8 mouse cellular contexts compared by ENCODE assay signal in the genomic region with DNA sequence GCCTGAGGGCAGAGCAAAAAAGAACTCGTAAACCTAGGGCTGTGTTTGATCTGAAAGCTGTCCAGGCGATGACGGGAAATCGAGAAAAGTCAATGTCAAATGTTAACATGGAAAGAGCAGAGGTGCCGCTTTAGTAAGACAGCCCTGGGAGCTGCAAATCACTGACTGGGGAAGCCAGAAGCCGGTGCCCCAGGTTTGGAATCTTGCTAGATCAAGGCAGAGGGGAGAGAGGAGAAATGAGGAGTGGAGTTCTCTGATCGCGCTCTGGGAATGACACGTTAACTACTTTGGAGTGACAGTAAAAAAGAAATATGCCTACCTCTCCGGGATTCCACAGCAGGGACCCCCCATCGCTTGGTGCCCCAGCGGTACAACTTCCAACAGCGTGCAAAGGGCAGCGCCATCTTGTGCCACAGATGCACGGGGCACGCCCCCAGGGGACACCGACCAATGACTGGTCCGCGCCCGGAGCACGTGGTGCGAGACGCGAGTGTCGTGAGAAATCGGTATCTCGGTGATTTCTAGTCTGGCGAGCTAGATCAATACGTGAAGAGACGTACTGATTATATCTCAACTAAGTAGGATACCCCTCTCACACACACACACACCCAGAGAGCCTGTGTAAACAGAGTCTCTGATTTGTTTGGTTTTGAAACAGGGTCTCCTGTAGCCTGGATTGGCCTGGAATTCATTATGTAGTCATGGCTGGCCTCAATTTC. TPM values are rescaled to one million over a fixed set of nuclear protein-coding genes. Genes with fewer than 3 reads are reported as not detected.
DNase-seq lines count a peak whose midpoint lies in the region; ATAC-seq and TF ChIP-seq lines count a peak whose summit lies in the region.

A gene (minus strand): TSS at position 418 of the 719 bp plus-strand sequence.

- H3K4me2 ChIP-seq in forebrain, embryonic 14.5 days (ENCODE audit: low read length) = peak within 1 kb of the TSS; percentile 61
- peak within 1 kb of the TSS; percentile 87 for H3K4me2 ChIP-seq in neural tube, embryonic 15.5 days

- TF ChIP-seq POLR2A in ES-Bruce4 (IDR thresholded peaks at IDR 0.05; ENCODE audit: insufficient read depth, low read length) = peak; percentile 53

- peak within 1 kb of the TSS; percentile 64 for H3K27ac ChIP-seq in ES-Bruce4 (ENCODE audit: insufficient read depth, low read length)
- H3K27ac ChIP-seq in forebrain, embryonic 14.5 days (ENCODE audit: low read depth, low read length) = no peak within 1 kb of the TSS; the same call in 1 of the 2 replicates
- peak within 1 kb of the TSS; percentile 51 for H3K27ac ChIP-seq in neural tube, embryonic 15.5 days (replicated peaks)

- peak within 1 kb of the TSS; percentile 75 for H3K4me3 ChIP-seq in ES-Bruce4 (ENCODE audit: low read depth, low read length)
- peak within 1 kb of the TSS; percentile 57 for H3K4me3 ChIP-seq in forebrain, embryonic 14.5 days (ENCODE audit: low read depth, low read length)
- peak within 1 kb of the TSS; percentile 60 for H3K4me3 ChIP-seq in neural tube, embryonic 15.5 days (replicated peaks)

- H3K27me3 ChIP-seq in ES-Bruce4 (ENCODE audit: control insufficient read depth, insufficient read depth, low read length, poor library complexity, severe bottlenecking) = no peaks in the 10 kb centered on the region
- H3K27me3 ChIP-seq in forebrain, embryonic 14.5 days (replicated peaks; ENCODE audit: control insufficient read depth, insufficient read depth, low read length) = 0 out of 2 replicates have a peak, but pooled peaks cover 2% of the 10 kb centered on the region
- 0 out of 2 replicates have a peak, but pooled peaks cover 5% of the 10 kb centered on the region for H3K27me3 ChIP-seq in neural tube, embryonic 15.5 days (replicated peaks)

- 0 out of 2 replicates have a peak, but pooled peaks have one; percentile 37 for TF ChIP-seq EP300 in ES-Bruce4 (IDR thresholded peaks at IDR 0.05; ENCODE audit: insufficient read depth, low read depth, low read length)

- no peaks in the 10 kb centered on the region for H3K4me1 ChIP-seq in ES-Bruce4 (ENCODE audit: control insufficient read depth, insufficient read depth, low read length)
- H3K4me1 ChIP-seq in forebrain, embryonic 14.5 days (ENCODE audit: control insufficient read depth, insufficient read depth, low read length) = peaks cover 4% of the 10 kb centered on the region; the same call in 1 of the 2 replicates
- H3K4me1 ChIP-seq in neural tube, embryonic 15.5 days = peaks cover 22% of the 10 kb centered on the region

- under 1% methylated on average over 30 of the region's 30 CpGs for WGBS in forebrain, embryonic 14.5 days
- WGBS in neural tube, embryonic 15.5 days = under 1% methylated on average over 30 of the region's 30 CpGs

- peak; percentile 96 for DNase-seq in forebrain, embryonic 14.5 days (ENCODE audit: low spot score)
- peak; percentile 88 to 92 for DNase-seq in heart, postnatal 14 days
- peak; percentile 90 for DNase-seq in layer of hippocampus, adult 11-12 months (ENCODE audit: low spot score)
- peak; percentile 90 to 93 for DNase-seq in lung, adult 18-20 months
- DNase-seq in thymus, adult 18-20 months = peak; percentile 76 to 77

- H3K9ac ChIP-seq in ES-Bruce4 (ENCODE audit: low read depth, poor library complexity, severe bottlenecking) = peak within 1 kb of the TSS; percentile 86
- peak within 1 kb of the TSS; percentile 68 for H3K9ac ChIP-seq in forebrain, embryonic 14.5 days (ENCODE audit: low read length)
- H3K9ac ChIP-seq in neural tube, embryonic 15.5 days (replicated peaks) = peak within 1 kb of the TSS; percentile 62

- peak; percentile 82 for ATAC-seq in cerebellum, adult (ENCODE audit: insufficient number of reproducible peaks, low FRiP score, low TSS enrichment)
- ATAC-seq in forebrain, embryonic 14.5 days = peak; percentile 98
- ATAC-seq in neural tube, embryonic 15.5 days (ENCODE audit: low FRiP score) = peak; percentile 94

- H3K9me3 ChIP-seq in ES-Bruce4 (replicated peaks; ENCODE audit: control insufficient read depth, insufficient read depth, low read length, poor library complexity, severe bottlenecking) = no peaks in the 10 kb centered on the region
- no peaks in the 10 kb centered on the region for H3K9me3 ChIP-seq in forebrain, embryonic 14.5 days (replicated peaks; ENCODE audit: control insufficient read depth, low read length)
- H3K9me3 ChIP-seq in neural tube, embryonic 15.5 days (replicated peaks) = no peaks in the 10 kb centered on the region

- intact Hi-C loops in heart, postnatal 14 days (cut with DNase I) = loop anchor here (2.0 kb wide), 1 partner anchor 73 kb away; no protein-coding TSS in a partner anchor

- peak; percentile 2 for TF ChIP-seq CTCF in ES-Bruce4 (IDR thresholded peaks at IDR 0.05; ENCODE audit: low read depth, low read length)

- peaks cover 18% of the 10 kb centered on the region for H3K36me3 ChIP-seq in ES-Bruce4 (ENCODE audit: control insufficient read depth, insufficient read depth, low read length, poor library complexity, severe bottlenecking)
- 0 out of 2 replicates have a peak, but pooled peaks cover 5% of the 10 kb centered on the region for H3K36me3 ChIP-seq in forebrain, embryonic 14.5 days (ENCODE audit: control insufficient read depth, insufficient read depth, low read length)
- H3K36me3 ChIP-seq in neural tube, embryonic 15.5 days = peaks cover 3% of the 10 kb centered on the region; the same call in 1 of the 2 replicates

RNA-seq across cellular contexts. Expression of the gene that starts here (rescaled TPM):
- 21.8 and 21.9 TPM in 2 replicates for polyA plus RNA-seq in ES-Bruce4 (2011; ENCODE audit: insufficient read depth, insufficient read length, low read depth, missing spikeins)
- polyA plus RNA-seq in forebrain, embryonic 14.5 days (2014; fragmentation: Nextera tagmentation; extraction: Ambion mirVana) = 22.8 and 23.8 TPM in 2 replicates
- 10 to 100 TPM; 40.5 to 43.3 TPM for total RNA-seq in heart, postnatal 14 days (2021)
- polyA plus RNA-seq in neural tube, embryonic 15.5 days (2015; fragmentation: Nextera tagmentation; extraction: Ambion mirVana) = 25.5 and 25.9 TPM in 2 replicates
